Mouse (Mus musculus) gonadal fat pad, adult 2 months (tissue): ENCODE results near the gene Slc5a10. TPM values are rescaled to one million over a fixed set of nuclear protein-coding genes. Genes with fewer than 3 reads are reported as not detected.

Source experiments
- DNase-seq: peaks from one replicate; pipeline ENCODE4 v3.0.0-alpha.2; 2012; ENCODE audit warnings: low read depth
- polyA plus RNA-seq: library from polyadenylated mRNA; depleted of rRNA; stranded (reverse); fragments of >200 nt; gene quantifications from 2 replicates; pipeline ENCODE4 v1.2.3, GENCODE M21; 2012

Gene Slc5a10
- polyA plus RNA-seq, 1 experiment, result 0.09 TPM

GRCm38 (mm10) chr11:61705581-61705980 is 15.0 kb downstream of the Slc5a10 start:
- no peak for DNase-seq

- DNase-seq, result no peak
Measured at GRCm38 (mm10) chr11:61702494-61702893, 18.1 kb downstream of the Slc5a10 start.

GRCm38 (mm10) chr11:61701696-61702095 is 18.9 kb downstream of the Slc5a10 start:
- DNase-seq, result no peak

- no peak for DNase-seq
Measured at GRCm38 (mm10) chr11:61699933-61700332, 20.7 kb downstream of the Slc5a10 start.

DNA sequence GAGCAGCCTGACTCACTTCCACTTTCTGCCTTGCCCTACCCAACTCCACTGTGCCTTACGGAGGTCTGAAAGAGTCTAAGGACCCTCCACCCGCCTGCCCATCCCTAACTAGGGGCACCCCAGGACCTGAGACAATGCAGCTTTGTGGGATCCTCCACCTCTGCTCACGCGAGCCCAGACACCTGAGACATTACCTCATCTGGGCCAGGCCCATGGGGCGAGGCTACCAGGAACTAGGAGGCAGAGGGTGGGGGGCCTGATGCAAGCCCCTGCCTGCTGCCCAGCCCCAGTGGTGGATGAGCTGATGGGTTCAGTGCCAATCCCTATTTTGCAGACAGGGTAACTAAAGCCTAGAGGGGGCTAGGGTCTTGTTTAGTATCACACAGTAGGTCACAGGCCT is 21.2 kb downstream of the Slc5a10 start:
- DNase-seq, result no peak

DNA sequence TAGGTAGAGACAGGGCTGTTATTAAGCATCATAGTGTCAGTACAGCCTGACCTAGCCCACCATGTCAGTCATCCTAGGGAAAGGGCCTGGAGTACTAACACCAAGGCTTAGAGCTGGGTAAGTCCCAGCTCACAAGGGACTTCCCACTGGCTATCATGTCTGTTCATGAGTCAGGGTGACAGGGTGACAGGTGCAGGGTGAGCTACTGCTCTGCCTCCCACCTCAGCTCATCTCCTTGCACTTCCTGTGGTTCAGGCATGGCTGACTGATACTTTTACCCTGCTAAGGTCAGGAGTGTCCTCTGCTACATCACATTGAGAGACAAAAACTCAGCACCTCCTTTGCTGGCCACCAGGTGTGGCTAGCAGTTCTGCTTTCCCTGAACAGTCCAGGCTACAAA is 21.8 kb downstream of the Slc5a10 start:
- DNase-seq, result no peak

GRCm38 (mm10) chr11:61692996-61693395 is 27.6 kb downstream of the Slc5a10 start:
- no peak for DNase-seq

DNA sequence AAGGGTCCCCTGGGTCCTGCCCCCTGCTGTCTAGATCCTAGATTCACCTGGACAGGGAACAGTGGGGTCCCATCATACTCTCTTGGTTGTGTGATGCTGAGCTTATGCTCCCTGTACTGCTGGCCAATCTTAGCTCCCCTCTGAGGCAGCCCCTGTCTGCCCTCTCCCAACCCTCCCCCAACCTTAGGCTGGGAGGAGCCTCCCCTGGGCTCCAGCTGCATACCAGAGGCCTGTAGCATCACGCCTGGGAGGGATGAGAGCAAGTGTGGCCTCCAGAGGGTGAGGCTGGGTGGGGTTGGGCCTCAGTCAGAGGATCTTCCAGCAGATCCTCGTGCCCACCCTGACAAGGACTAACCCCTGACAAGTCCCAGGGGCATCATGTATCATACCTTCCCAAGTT is 33.0 kb downstream of the Slc5a10 start:
- DNase-seq, result no peak

DNA sequence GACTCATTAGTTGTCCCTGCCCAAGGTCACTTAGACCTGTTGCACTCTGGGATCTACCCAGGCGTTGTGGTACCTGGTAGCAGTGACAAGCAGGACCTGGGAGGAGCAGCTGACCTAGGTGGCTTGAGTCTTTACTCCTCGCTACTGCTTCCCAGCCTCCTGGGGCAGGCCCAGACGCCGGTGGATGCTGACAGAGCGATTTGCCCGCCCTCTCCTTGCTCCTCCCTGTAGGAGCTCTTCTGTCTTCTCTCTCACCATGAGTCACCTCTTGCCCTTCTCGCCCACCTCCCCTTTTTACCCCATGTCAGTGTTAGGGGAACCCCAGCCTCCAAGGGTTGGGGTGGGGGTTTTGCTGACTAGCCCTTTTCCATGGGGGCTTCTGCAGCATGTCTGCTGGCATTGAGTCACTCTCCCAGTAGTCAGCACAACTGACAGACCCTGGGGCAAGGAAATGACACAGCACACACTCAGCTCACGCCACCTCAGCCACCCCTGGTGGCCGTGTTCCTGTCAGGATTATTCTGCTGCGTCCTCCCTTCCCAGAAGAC is 33.6 kb downstream of the Slc5a10 start:
- no peak for DNase-seq

DNA sequence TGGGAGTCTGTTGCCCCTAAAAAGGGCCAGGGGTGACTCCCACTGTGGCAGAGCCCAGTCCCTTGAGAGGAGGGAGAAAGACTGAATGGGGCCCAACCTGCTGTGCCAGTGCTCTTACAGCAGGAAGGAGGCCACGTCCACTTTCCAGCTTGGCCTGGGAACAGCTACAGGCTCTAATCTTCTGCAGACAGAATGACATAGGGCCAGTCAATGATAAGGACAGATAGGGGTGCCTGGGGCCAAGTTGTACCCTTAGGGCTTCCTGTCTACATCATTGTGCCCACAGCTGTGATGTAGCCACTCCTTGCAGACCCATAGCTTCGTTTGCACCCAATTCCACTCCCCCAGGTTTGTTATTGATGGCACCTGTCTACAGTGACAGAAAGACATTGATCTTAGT is 34.5 kb downstream of the Slc5a10 start:
- no peak for DNase-seq

GRCm38 (mm10) chr11:61685119-61685725 is 35.4 kb downstream of the Slc5a10 start:
- DNase-seq, result no peak

- DNase-seq, result no peak
Measured at GRCm38 (mm10) chr11:61683907-61684731, 36.5 kb downstream of the Slc5a10 start, which contains the start of gene Fam83g. Gene Fam83g, plus strand, starts transcription at chr11:61684091.

GRCm38 (mm10) chr11:61679091-61679866 is 41.3 kb downstream of the Slc5a10 start:
- no peak for DNase-seq

DNA sequence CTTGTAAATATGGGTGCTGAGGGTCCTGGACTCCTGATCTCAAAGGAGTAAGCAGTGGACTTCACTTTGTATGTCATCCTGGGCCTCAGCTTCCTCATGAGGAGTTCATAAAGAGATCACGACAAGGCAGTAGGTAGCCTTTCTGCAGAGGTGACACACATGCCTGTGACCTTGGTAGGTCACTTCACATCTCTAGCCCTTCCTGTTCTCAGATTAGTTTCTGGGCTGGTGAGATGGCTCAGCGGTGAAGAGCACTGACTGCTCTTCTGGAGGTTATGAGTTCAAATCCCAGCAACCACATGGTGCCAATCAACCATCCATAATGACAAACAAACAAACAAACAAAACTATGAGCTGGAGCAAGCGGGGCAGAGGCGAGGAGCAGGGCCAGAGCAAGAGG is 42.9 kb downstream of the Slc5a10 start:
- no peak for DNase-seq

DNA sequence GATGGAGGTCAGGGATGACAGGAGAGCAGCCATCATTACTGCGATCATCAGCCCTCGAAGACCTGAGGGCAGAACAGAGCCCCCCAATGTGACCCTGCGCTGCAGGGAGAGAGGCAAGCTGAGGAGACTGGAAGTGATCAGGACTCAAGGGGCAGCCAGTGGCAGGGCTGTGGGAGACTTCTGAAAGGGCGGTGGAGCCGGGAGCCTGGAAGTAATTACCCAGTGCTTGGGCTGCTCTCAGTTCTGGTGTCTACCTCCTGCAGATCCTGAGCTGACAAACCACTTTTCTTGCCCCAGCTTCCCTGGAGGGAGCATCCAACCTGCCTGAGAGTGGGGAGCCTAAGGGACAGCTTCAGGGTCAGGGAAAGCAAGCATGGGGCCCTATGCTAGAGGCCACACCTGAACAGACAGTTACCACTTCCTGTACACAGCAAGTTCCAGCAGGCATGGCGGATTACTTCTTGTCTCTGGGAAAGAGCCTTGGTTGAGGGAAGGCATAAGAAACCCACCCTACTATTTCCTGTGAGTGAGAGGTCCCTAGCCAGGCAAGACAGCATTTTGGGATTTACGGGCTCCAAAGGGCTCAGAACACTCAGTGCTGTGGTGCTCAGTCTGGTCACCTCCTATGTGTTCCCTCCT is 44.3 kb downstream of the Slc5a10 start:
- no peak for DNase-seq

GRCm38 (mm10) chr11:61675332-61675731 is 45.3 kb downstream of the Slc5a10 start:
- no peak for DNase-seq

DNA sequence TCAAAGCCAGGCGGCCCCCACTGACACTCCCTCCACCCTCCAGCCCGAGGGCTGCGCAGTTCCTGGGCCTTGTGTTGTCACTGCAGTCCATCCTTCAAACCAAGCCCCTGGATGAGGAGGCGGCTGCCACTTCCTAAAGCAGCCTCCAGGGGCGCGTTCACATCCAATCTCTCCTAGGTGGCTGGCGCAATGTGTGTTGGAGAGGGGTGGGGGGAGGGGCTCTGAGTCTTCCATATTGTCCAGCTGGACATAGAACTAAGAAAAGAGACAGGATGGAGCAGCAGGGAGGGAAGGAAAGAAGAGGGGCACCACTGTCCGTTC is 45.8 kb downstream of the Slc5a10 start:
- DNase-seq, result no peak

DNA sequence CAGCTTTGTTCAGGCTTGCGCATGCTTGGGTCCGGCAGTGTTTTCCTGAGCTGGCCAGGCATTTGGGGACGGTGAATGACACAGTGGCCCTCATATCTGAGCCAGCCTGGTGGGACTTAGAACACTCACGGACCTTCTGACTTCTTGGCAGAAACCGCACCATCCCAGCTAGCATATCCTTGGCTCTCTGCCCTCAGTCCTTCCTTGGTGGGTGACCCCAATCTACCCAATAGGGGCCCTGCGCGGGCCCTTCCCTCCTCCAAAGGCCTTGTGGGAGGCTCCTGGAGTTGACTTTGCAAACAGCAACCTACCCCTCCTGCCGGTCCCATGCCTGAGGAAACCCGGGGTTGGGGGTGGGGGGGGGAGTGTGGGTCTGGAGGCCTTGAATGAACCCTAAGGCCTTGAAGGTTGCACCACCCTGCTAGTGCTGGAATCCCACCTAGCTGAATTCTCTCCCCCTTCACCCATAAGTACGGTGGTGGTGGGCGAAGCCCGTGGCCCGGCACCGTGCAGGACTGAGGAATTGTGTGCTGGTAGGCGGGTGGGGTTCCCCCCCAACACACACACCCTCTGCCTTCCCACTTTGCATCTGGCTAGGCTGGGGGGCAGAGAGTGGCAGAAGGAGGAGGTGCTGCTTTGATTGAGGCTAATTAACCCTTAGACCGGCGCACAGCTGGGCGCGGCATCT is 46.3 kb downstream of the Slc5a10 start:
- no peak for DNase-seq

DNA sequence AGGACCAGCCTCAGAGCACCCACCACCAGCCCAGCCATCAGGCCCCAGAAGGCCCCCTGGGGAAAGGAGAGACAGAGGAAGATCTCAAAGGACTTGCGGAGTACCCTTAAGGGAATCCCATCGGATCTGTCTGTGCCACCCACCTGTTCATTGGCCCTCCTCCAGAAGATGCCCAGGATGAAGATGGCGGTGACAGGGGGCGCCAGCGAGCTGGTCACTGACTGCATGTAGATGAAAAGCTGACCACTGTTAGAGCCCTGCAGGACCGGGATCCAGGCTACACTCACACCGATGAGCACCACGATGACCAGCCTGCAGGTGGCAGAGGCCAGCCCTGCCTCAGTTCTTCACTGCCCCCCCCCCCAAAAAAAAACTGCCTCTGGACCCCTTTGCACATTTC is 46.9 kb downstream of the Slc5a10 start:
- no peak for DNase-seq

- no peak for DNase-seq
Measured at GRCm38 (mm10) chr11:61671781-61672383, 48.7 kb downstream of the Slc5a10 start.
